In genomic region chr11:101111178-101111577, GRCm38 (mm10) we compare ENCODE assay signal across 1 mouse cellular context.
TF ChIP-seq lines count a peak whose summit lies in the region.

No protein-coding gene starts in this region.

TF ChIP-seq in CH12.LX, 34 proteins besides CTCF, POLR2A, EP300 and RAD21:
- TF ChIP-seq MAZ (IDR thresholded peaks at IDR 0.05; ENCODE audit: low read depth, low read length) (no peak), NELFE (IDR thresholded peaks at IDR 0.05; ENCODE audit: low read depth, low read length) (no peak), ZNF384 (IDR thresholded peaks at IDR 0.05; ENCODE audit: low read depth, low read length) (peak; percentile 41), TCF12 (IDR thresholded peaks at IDR 0.05; ENCODE audit: low read depth, low read length) (no peak), TBP (conservative IDR thresholded peaks at IDR 0.05; ENCODE audit: low read depth, low read length) (no peak), ZC3H11A (IDR thresholded peaks at IDR 0.05; ENCODE audit: low read depth, low read length) (no peak), IRF4 (IDR thresholded peaks at IDR 0.05; ENCODE audit: low read depth, low read length) (no peak), ETS1 (conservative IDR thresholded peaks at IDR 0.05; ENCODE audit: low read depth, low read length) (peak; percentile 42; the same call in 1 of the 2 replicates), ZMIZ1 (IDR thresholded peaks at IDR 0.05; ENCODE audit: low read depth, low read length) (peak; percentile 59; the same call in 1 of the 2 replicates), CHD1 (IDR thresholded peaks at IDR 0.05; ENCODE audit: low read depth, low read length) (no peak), SMC3 (IDR thresholded peaks at IDR 0.05; ENCODE audit: low read depth, low read length) (no peak), KAT2A (IDR thresholded peaks at IDR 0.05; ENCODE audit: insufficient replicate concordance, low read length) (no peak), USF2 (conservative IDR thresholded peaks at IDR 0.05; ENCODE audit: low read depth, low read length) (no peak), HCFC1 (IDR thresholded peaks at IDR 0.05; ENCODE audit: low read depth, low read length) (no peak), BHLHE40 (IDR thresholded peaks at IDR 0.05; ENCODE audit: low read depth, low read length) (peak; percentile 85), MAX (IDR thresholded peaks at IDR 0.05; ENCODE audit: low read length) (peak; percentile 56; the same call in 1 of the 2 replicates), UBTF (IDR thresholded peaks at IDR 0.05; ENCODE audit: low read depth, low read length) (no peak), USF1 (IDR thresholded peaks at IDR 0.05; ENCODE audit: low read depth, low read length) (no peak), PAX5 (IDR thresholded peaks at IDR 0.05; ENCODE audit: low read length) (no peak), ZKSCAN1 (IDR thresholded peaks at IDR 0.05; ENCODE audit: borderline replicate concordance, low read depth, low read length) (no peak), MXI1 (IDR thresholded peaks at IDR 0.05; ENCODE audit: low read depth, low read length) (no peak), NRF1 (IDR thresholded peaks at IDR 0.05; ENCODE audit: low read depth, low read length) (no peak), ELF1 (IDR thresholded peaks at IDR 0.05; ENCODE audit: low read depth, low read length) (no peak; the same call in 1 of the 2 replicates), MEF2A (IDR thresholded peaks at IDR 0.05; ENCODE audit: borderline replicate concordance, low read depth, low read length) (peak; percentile 79; the same call in 1 of the 2 replicates)
